Mouse (Mus musculus): ENCODE results near the gene Apbb2.

Apbb2 gene

DNA sequence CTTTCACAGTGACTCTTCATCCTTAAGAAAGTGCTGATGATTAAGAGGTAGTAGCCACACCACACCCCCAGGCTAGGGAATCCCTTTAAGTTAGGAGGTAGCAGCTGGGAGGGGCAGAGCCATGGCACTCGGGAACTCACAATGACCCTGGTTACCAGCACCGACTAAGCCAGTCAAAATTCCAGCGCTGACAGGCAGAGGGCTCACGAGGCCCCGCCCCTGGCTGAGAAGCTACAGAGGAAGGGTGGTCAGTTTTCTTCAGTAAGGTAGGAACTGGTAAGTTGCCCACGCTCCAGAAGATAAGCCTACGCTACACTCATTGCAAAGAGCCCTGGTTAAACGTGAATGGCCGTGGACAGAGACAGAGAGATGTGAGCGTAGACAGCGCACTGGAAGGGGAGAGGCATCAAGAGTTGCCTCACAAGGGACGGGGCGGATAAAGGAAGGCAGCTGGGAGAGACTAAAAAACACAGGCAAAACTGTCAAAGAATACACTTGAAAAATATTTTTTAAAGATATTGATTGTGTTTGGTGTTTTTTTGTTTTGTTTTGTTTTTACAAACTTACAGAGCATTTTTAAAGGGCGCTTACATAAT, 100.1 kb downstream of the Apbb2 start:
- no peak for DNase-seq (ENCODE audit: low spot score in 2 of 2)

GRCm38 (mm10) chr5:66517503-66517902, 101.1 kb downstream of the Apbb2 start:
- no peak for DNase-seq (ENCODE audit: low spot score in 2 of 2)

DNA sequence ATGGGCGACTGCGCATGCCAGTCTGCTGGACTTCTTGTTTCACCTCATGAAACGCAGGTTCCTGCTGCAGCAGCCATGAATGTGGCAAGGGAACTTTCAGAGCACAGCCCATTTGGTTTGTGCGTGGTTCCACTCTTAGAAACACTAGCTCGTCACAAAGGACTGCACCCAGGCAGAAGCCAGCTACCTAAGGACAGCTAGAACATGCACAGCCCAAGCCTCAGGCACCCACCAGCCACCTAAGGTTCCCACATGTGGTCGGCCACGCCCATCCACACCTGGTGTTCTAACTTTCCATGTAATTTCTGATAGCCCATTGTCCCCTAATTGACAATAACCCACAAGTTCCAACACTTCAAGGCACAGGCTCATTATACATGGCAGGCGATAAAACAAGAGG, 102.3 kb downstream of the Apbb2 start:
- no peak for DNase-seq (ENCODE audit: low spot score in 2 of 2)

DNA sequence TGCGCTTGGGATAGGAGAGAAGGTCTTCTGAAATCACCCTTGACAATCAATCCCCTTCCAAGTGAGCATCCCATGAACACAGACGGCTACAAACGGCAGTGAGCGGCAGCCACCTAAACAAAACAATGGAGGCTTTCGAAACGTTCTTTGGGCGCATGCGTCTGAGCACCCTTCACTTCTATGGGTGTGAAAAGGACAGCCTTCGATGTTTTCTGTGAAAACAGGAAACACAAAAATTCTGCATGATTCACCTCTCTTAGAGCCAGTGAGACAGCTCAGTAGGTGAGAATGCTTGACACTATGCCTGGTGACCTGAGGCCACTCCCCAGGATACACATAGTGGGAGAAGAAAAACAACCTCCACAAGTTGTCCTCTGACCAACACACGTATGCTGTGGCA, 103.3 kb downstream of the Apbb2 start:
- no peak for DNase-seq (ENCODE audit: low spot score in 2 of 2)

GRCm38 (mm10) chr5:66514659-66515058, 103.9 kb downstream of the Apbb2 start:
- no peak for DNase-seq (ENCODE audit: low spot score in 2 of 2)

DNA sequence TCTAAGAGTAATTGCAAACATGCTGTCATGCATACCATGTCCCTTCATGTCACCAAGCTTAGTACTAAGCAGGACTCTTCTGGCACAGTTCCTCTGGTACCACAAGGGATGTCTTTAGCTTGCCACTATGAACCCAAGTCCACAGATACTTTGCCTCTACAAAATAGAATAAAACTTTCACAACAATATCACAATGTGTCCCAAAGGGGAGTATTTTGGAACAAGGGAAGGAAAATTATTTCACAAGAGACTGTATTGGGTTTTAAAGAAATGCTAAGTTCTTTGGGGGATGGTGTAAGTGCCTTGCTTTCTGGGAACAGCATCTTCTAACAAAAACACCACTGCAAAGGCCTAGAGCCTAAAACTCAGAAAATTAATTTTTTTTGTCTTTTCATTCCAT, 105.2 kb downstream of the Apbb2 start:
- no peak for DNase-seq (ENCODE audit: low spot score in 2 of 2)

- DNase-seq (ENCODE audit: low spot score in 2 of 2) = no peak
These were observed 106.1 kb downstream of the Apbb2 start for GRCm38 (mm10) chr5:66512519-66512918.

- no peak for DNase-seq (ENCODE audit: low spot score in 2 of 2)
These were observed 107.9 kb downstream of the Apbb2 start for GRCm38 (mm10) chr5:66510716-66511115.

- no peak for DNase-seq (ENCODE audit: low spot score in 2 of 2)
These were observed 109.4 kb downstream of the Apbb2 start for GRCm38 (mm10) chr5:66509151-66509550.

DNA sequence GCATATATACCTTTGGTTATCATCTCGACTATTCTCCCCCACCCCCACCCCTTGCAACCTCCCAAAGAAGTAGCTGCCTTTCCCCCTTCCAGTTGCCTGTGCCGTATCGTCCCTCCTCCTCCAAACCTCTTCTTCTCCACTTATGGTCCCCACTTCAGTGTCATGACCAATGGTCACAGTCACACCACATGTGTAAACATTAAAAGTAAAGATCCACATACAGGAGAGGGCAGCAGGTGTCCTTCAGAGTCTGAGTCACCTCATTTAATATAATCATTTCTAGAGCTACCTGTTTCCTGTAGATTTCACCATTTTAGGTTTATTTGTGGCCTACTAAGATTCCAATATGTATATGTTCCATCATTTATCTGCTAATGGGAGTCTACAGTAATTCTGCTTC, 113.0 kb downstream of the Apbb2 start:
- DNase-seq (ENCODE audit: low spot score in 2 of 2) = no peak

GRCm38 (mm10) chr5:66505071-66505470, 113.5 kb downstream of the Apbb2 start:
- DNase-seq (ENCODE audit: low spot score in 2 of 2) = no peak

- no peak for DNase-seq (ENCODE audit: low spot score in 2 of 2)
These were observed 114.2 kb downstream of the Apbb2 start for GRCm38 (mm10) chr5:66504434-66504747.

- no peak for DNase-seq (ENCODE audit: low spot score in 2 of 2)
These were observed 114.8 kb downstream of the Apbb2 start for GRCm38 (mm10) chr5:66503557-66504433.

GRCm38 (mm10) chr5:66503033-66503432, 115.6 kb downstream of the Apbb2 start:
- no peak for DNase-seq (ENCODE audit: low spot score in 2 of 2)

DNA sequence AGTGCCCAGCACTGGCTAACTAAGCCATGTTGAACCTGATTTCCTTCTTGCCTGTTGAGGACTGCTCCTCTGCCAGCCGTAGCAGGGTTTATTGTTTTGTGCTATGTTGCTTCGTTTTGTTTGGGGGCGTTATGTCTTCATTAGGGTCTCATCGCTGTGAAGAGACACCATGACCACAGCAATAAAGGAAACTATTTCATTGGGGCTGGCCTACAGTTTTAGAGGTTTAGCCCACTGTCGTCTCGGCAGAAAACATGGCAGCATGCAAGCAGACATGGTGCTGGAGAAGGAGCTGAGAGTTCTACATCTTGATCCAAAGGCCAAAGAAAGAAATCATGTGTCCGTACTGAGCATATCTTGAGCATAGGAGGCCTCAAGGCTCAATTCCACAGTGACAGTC, 119.0 kb downstream of the Apbb2 start:
- no peak for DNase-seq (ENCODE audit: low spot score in 2 of 2)

GRCm38 (mm10) chr5:66498140-66498539, 120.4 kb downstream of the Apbb2 start:
- DNase-seq (ENCODE audit: low spot score in 2 of 2) = no peak

DNA sequence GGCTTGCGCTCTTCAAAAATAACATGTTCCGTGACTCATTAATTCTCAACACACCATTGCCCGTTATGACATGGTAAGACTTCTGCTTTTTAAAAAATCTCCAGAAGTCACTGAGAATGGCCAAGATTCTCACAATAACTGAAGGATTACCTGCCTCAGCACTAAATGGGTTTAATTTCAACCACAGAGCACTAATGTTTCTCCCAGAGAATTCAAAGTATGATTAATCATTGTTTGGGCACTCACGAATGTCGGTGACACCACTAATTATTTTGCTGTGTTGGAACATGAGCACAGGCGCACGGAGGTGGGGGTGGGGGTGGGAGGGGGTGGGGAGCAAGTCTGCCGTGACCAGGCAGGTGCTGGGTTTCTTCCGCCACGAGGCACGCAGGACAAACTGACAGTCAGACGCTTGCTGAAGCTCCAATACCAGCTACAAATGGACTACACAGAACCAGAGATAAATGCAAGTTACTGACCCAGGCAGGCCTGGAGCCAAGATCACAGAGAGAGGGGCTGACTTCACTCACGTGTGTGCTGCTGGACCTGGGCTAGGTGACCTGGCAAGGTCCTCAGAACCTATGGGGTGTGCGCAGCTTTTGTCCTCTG, 121.0 kb downstream of the Apbb2 start:
- DNase-seq (ENCODE audit: low spot score in 2 of 2) = no peak

DNA sequence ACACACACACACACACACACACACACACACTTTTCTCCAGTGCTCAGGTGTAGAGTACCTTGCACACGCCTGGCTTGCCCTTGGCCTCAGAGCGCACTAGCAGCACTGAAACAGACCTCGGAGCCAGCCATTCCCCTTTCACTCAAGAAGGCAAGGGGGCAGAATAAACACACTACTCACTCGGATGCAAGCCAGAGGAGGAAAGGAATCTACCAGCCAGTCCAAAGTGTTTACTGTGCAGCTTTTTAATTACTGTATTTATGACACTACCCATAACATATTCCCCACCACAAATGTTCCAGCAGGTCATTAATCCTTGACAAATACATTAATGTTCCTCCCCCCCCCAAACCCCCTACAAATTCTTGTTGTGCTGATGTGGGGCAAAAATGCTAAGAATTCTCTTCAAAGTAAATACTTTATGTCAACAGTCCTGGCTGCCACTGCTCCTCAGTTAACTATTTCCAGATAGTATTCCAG, 121.7 kb downstream of the Apbb2 start:
- no peak for DNase-seq (ENCODE audit: low spot score in 2 of 2)

DNA sequence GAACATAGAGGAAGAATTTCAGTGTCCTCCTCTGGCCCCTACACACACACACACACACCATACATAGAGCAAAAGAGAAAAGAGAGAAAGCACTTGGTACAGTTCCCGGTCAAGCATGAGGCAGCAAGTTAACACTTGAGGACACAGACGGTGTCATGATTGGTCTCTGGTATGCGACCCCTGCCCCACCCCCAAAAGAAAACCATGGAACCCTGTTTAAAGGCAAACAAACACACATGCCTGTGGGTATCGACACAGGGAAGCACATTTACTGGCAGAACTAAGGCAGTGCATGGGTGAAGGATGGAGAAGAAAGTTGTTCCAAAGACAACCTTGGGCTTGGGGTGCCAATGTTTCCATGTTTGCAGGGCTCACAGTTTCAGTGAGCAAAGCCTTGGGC, 123.9 kb downstream of the Apbb2 start:
- DNase-seq (ENCODE audit: low spot score in 2 of 2) = no peak

DNA sequence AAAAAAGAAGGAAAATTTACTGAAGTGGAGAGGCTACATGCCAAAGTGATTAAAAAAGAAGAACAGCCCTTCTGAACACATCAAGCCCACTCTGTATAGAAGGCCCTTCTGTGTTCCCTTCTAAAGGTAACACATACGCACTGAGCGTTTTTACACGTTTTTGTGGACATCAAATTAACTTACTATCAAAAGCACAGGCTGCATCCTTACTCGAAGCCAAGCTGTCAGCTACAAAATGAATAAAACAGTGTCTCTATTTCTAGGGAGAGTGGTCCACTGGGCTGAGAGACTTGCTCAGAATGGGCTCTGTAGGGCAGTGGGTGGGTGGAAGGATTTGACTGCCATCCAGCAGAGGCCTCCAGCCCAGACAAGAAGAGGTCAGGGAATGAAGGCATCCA, 126.0 kb downstream of the Apbb2 start:
- DNase-seq (ENCODE audit: low spot score in 2 of 2) = no peak

GRCm38 (mm10) chr5:66491907-66492562, 126.5 kb downstream of the Apbb2 start:
- DNase-seq (ENCODE audit: low spot score in 2 of 2) = no peak

DNA sequence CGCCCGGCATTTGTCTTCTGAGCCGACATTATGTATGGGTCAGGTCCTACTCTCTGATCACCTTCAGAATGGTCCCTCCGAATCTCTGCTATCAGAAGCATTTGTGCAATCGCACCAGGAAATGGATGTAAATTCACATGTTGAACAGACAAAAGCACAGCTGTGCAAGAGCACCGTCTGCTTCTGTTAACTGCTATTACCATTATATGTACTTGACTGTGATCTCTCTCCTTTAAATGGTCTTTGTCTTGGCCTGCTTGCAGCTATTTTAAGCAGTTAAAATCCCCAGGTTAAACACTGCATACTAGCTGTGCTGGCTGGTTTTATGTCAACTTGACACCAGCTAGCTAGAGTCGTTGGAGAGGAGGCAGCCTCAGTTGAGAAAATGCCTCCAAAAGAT, 132.6 kb downstream of the Apbb2 start:
- DNase-seq (ENCODE audit: low spot score in 2 of 2) = no peak

DNA sequence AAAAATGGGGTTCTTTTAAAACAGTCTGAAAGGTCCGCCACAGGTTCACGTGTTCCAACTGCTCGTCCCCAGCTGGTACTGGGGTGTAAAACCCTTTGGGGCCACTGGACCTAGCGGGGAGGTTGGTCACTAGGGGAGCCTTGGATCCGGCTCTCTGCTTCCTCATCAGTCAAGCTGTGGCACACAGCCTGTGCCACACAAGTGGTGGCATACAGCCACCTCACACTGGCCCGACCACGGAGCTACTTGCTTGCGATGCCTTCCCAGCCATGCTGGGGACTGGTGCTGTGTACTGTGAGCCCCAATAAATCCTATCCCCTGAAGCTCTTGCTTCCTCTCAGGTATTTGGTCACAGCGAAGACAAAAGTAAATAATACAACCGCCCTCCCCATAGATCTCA, 142.3 kb downstream of the Apbb2 start:
- DNase-seq (ENCODE audit: low spot score in 2 of 2) = no peak

Measured in frontal cortex, postnatal 10 days (tissue).